Mouse (Mus musculus): ENCODE data around the gene Prr23a2.
"Not testable (repeated sequence)": the region's sequence is repeated elsewhere in the genome, so short reads cannot be mapped to it uniquely, and the experiment has no call there.

Gene Prr23a2

DNA sequence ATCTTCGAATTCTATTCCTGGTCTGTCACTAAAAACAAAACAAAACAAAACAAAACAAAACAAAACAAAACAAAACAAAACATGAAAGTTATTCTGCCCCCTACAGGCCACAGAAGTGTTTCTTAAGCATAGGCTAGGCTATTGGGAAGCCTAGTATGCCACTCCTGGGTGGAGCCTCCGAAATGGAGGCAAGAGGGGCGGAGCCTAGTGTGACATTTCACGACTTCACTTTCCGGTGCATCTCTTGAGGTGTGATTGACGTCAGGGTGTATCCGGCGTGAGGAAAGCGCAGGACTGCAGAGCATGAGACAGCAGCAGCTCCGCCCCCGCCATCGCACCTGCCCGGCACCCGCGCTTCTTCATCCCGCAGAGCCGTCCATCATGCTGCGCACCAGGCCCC lies at the start of gene Prr23a2:
Prr23a2 (plus strand) TSS at position 285 of the 400 bp plus-strand sequence.
- no peak for ATAC-seq (ENCODE audit: insufficient number of reproducible peaks, low FRiP score, low TSS enrichment)

DNA sequence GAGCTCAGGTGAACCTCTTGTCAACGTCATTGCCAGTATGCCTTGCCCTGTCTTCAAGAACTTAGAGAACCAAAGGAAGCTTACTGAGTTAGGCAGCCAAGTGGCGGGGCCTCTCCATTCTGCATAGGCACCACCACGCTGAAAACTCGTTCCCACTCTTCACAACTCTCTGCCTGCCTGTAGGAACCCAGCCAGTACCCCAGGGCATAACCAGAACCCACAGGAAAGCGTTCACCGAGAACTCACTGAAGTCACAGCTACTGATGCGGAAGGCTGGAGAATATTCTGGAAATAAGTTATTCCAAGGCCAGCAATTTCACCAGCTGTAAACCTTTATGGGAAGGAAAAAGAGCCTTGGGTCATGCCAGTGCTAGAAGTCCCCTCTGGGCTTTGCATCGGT lies 48.7 kb upstream of the Prr23a2 start:
- ATAC-seq (ENCODE audit: insufficient number of reproducible peaks, low FRiP score, low TSS enrichment) = no peak

DNA sequence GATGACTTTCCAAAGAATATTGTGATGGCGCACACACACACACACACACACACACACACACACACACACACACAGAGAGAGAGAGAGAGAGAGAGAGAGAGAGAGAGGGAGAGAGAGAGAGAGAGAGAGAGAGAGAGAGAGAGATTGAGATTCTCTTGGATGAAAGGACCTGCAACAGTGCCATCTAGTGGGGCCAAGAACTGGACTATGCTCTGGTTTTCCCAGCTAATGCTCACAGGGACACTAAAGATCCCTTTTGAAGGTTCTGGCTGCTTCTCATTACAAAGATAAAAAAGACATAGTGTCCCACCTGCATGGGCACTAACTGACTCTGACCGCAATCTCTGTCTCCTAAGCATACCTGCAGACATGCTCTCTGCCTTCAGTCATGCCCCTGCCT lies 46.8 kb upstream of the Prr23a2 start:
- ATAC-seq (ENCODE audit: insufficient number of reproducible peaks, low FRiP score, low TSS enrichment) = not testable (repeated sequence)

DNA sequence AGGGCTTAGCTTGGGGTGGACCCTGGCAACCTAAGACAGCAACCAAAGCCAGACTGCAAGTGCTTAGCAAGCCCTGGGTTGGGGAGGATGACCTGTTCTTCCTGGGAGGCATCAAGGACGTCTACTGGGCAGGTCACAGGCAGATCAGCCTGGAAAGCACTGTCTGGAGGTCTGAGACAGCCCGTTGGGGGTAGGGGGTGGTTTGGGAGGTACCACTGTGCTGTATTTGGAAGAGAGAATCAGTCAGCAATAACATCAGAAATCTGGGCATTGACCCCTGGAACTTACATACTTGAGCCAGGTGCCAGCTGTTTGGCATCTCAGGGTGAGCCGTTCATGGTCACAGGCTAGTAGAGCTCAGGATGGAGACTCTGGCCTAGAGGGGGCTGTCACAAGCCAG lies 40.2 kb upstream of the Prr23a2 start:
- ATAC-seq (ENCODE audit: insufficient number of reproducible peaks, low FRiP score, low TSS enrichment) = no peak

DNA sequence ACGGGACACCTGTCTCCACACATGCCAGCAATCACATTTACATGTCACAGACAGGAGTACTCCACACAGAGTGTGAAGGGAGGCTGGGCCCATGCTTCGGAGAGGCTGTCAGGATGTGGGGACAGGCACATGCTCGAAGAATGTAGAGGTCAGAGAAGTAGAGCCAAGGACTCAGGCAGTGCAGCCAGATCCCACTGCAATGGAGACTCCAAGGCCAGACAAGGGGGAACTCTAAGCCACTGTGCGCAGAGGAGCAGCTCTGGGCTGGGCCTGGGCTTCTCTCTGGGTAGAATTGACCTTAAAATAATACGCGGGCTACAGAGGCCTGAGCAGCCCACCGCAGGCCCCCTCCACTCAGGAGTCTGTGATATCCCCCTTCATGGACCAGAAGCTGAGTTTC lies 38.7 kb upstream of the Prr23a2 start:
- ATAC-seq (ENCODE audit: insufficient number of reproducible peaks, low FRiP score, low TSS enrichment) = no peak

DNA sequence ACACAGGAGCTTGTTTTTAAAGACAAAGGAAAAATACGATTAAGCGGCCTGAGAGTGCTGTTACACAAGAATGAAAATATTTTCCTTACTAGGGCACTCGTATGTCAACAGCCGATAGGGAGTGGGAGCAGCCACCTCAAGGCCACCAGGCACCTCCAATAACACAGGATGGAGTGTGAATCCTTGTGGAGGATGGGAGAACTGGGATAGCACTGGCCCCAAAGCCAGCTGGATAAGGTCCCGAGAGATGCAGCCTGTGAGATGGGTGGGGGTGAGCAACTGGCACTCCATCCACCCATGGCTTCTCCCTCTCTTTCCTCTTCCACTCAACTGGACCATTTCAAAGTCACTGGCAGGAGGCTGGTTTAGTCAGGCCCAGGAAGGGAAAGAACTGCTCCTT lies 37.3 kb upstream of the Prr23a2 start:
- ATAC-seq (ENCODE audit: insufficient number of reproducible peaks, low FRiP score, low TSS enrichment) = no peak

DNA sequence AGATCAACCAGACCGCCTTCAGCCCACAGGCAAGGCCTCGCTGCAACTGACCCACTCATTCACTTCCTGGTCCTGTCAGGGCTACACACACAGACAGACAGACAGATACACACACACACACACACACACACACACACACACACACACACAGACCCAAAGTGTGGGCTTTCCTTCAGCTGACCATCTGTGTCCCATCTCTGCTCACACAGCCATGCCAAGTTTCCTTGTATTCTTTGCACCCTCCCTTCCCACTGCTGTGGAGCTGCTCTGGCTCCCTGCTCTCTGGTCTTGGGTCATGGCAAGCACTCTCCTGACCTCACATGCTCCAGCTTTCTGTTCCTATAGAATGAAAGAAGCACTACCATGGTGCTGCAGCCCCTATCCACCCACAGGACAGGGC lies 36.8 kb upstream of the Prr23a2 start:
- no peak for ATAC-seq (ENCODE audit: insufficient number of reproducible peaks, low FRiP score, low TSS enrichment)

DNA sequence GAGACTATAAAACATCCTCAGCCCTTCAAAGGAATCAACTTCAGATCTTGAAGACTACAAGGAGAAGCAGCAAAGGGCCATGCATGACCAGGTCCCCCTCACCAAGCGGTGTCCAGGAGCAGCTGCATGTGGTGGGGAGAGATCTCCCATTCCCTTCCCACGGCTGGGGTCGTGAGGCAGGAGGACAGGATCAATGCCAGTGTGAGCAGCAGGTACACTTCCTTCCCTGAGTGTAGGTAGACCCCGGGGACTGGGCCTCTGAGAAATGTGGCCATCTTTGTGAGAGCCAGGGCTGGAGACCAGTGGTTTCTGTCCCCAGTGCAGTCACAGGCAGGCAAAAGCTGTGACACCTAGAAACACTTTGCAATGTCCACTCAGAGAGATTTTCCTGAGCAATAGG lies 35.8 kb upstream of the Prr23a2 start:
- ATAC-seq (ENCODE audit: insufficient number of reproducible peaks, low FRiP score, low TSS enrichment) = no peak

DNA sequence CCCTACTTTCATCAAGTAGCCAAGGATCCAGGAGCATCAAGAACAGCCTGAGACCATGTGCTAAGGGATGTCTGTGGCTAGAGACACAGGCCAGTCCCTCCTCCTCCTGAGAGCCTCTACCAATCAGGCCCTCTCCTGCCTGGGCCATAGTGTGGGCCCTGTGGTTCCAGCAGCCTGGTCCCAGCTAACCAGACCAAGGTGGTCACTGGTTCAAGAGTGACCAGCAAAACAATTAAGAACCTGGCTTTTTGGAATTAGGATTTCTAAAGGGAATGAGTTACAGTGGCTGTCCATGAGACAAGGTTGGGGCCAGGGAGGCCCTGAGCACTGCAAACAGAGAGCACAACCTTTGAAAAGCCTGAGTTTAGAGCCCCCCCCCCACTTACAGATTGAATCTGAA lies 35.2 kb upstream of the Prr23a2 start:
- ATAC-seq (ENCODE audit: insufficient number of reproducible peaks, low FRiP score, low TSS enrichment) = no peak

DNA sequence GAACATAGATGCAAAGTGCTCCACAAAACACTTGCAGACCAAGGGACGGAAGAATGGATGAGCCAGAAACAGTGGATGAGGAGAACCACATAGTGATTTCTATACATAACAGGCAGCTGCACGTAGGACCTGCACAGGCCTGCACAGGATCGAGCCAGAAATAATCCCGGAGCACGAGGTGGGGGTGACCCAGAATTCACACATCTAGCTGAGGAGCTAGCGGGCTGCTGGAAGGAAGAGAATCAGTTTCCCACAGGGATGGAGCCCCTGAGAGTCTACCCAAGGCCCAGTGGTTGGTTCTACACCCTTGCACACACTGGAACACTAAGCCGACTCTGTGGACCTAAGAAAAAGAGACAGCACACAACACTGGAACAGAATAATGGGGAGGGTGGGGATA lies 32.5 kb upstream of the Prr23a2 start:
- no peak for ATAC-seq (ENCODE audit: insufficient number of reproducible peaks, low FRiP score, low TSS enrichment)

DNA sequence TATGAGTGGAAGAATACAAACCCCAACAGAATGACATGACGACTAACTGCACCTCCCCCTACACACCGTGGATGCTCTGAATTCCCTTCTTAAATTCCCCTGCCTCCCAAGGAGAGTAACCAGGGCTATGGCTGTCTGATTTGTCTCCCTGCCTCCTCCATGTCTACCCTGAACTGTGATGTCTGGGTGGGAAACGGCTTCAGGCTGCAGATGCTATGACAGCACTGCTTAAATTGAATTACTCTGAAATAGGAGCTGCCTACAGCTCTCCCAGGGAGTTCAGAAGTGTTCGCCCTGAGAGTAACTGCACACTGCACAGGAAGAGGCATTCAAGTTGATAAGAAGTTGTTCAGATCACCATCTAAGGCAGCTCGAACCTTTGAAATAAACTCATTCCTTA lies 26.8 kb upstream of the Prr23a2 start:
- no peak for ATAC-seq (ENCODE audit: insufficient number of reproducible peaks, low FRiP score, low TSS enrichment)

DNA sequence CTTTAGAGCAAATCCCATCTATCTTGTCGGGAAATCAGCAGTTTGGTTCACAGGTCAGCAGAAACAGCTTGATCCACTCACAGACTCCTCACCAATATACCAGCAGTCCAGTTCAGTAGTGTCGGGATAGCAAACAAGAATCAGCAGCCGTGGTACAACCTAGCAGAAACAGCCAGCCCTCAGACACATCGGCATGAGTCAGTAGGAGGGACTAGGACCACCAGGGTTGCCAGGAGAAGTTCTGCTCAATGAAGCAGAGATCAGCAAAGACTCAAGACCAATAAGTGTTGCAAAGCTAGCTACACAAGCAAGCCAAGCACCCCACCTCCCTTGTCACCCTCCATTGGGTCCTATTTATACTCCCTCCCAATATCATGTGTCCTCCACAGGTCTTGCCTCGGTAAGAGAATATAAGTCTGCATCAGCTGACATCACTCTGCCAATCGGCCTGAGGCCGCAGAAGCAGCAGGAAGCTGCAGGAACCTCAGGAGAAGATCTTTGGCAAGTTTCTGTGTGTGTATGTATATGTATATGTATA lies 18.7 kb upstream of the Prr23a2 start:
- no peak for ATAC-seq (ENCODE audit: insufficient number of reproducible peaks, low FRiP score, low TSS enrichment)

DNA sequence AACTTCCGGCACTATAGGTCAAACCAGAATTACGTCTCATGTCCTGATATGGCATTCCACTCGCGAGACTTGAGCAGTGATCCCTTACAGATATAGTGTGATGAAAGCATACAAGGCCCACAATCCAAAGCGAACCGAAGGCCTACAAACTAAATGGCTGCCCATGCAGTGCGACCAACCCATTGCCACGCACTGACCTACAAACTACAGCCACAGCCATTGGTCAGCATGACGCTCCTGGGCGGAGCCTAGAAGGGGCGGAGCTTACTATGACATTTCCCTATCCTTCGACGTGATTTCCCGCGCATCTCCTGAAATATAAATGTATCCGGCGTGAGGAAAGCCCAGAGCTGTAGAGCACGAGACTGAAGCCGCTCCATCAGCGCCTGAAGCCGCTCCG lies 14.2 kb upstream of the Prr23a2 start, which contains the start of gene Prr23a1:
Prr23a1 (plus strand) TSS at position 387 of the 400 bp plus-strand sequence.
- ATAC-seq (ENCODE audit: insufficient number of reproducible peaks, low FRiP score, low TSS enrichment) = no peak

DNA sequence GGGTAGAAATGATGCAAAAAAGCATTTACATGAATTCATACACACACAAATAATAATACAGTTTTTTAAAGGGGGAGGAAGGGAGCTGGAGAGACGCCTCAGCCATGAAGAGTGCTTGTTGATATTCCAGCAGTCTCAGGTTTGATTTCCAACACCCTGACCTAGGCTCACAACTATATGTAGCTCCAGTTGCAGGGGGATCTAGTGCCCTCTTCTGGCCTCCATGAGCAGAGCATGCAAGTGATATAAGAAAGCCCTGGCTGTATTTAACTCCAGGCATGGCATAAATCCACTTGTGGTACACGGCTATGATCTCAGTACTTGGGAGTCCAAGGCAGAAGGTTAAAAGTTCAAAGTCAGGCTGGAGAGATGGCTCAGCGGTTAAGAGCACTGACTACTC lies 7.2 kb downstream of the Prr23a2 start:
- no peak for ATAC-seq (ENCODE audit: insufficient number of reproducible peaks, low FRiP score, low TSS enrichment)

DNA sequence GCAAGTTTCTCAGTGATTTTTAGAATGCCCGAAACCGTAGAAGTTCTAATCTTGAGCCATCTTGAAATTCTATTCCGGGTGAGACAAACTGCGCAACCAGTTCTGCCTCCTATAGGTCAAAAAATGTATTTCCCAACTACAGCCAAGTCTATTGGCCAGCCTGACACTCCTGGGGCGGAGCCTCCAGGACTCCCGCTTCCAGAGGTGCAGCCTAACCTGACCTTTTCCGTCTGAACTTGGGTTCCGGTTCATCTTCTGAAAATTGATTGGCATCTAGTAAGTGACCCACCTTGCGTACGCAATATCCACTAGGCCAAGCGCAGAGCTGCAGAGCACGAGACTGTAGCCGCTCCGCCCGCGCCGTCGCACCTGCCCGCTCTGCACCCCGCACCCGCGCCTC lies 8.3 kb downstream of the Prr23a2 start, which contains the start of gene Prr23a3:
Prr23a3 (plus strand) TSS at position 197 of the 400 bp plus-strand sequence.
- ATAC-seq (ENCODE audit: insufficient number of reproducible peaks, low FRiP score, low TSS enrichment) = no peak

DNA sequence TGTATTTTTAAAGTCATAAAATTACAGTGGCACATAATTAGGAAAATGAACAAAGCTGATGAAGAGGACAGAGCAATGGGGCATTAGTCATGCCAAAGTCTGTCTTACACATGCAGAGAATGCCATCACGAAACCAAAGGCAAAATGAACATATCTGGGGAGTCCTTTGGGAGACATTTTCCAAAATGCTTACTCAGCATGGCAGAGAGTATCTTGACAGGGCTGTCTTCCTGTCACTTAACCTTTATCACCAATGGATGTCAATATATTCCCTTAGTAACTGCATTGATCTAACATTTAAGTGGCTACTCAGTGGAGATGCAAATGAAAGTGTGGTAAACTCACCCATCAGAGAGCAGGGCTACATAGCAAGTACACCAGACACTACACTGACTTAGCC lies 45.2 kb downstream of the Prr23a2 start:
- no peak for ATAC-seq (ENCODE audit: insufficient number of reproducible peaks, low FRiP score, low TSS enrichment)

DNA sequence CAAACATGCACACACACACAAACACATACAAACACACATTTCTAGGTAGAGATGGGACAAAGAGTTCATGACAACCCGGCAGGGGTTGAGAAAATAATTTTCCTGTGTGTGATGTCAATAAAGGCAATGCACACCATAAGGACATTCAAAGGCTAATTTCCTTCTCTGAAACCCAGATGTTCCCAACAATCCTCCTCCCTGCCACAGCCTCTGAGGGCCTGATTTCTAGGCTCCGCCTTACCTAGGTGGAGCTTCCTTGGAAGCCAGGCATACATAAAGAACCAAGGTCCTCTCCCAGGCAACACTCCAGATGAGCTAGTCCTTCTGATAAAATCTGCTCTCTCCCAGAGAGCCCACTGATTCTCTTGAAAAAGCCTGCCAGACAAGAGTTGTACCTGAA lies 46.5 kb downstream of the Prr23a2 start, which contains the start of gene 7420426K07Rik:
7420426K07Rik (plus strand) TSS at position 301 of the 400 bp plus-strand sequence.
- ATAC-seq (ENCODE audit: insufficient number of reproducible peaks, low FRiP score, low TSS enrichment) = no peak

All from cerebellum, adult (tissue).